Mouse (Mus musculus) stomach, postnatal 0 days (tissue): ENCODE measurements around the gene Dok3. TPM values are rescaled to one million over a fixed set of nuclear protein-coding genes. Genes with fewer than 3 reads are reported as not detected.

Experiments used
- ATAC-seq: fragments of 200-750 bp; cut with Nextera tagmentation; 2 replicates; pipeline ENCODE4 v1.8.0; 2017; ENCODE audit not compliant: low FRiP score, low TSS enrichment
- DNase-seq: peaks from one replicate; pipeline ENCODE4 v3.0.0-alpha.2; 2016; ENCODE audit warnings: low spot score
- H3K27ac ChIP-seq: fragments of 300-500 bp; sonication (generic); replicated peaks from 2 replicates; pipeline ENCODE4 v1.5.1; 2014; ENCODE audit warnings: mild to moderate bottlenecking, control low read depth
- H3K27me3 ChIP-seq: fragments of 300-500 bp; sonication (generic); 2 replicates; pipeline ENCODE4 v1.6.1; 2014; ENCODE audit warnings: low read length; ENCODE audit not compliant: control insufficient read depth, insufficient read depth
- H3K36me3 ChIP-seq: fragments of 300-500 bp; sonication (generic); 2 replicates; pipeline ENCODE4 v1.6.1; 2014; ENCODE audit warnings: low read length, mixed read lengths; ENCODE audit not compliant: control insufficient read depth, insufficient read depth
- H3K4me1 ChIP-seq: fragments of 300-500 bp; sonication (generic); replicated peaks from 2 replicates; pipeline ENCODE4 v1.6.1; 2014; ENCODE audit warnings: antibody characterized with exemption; ENCODE audit not compliant: control insufficient read depth, insufficient read depth
- H3K4me2 ChIP-seq: fragments of 300-500 bp; sonication (generic); replicated peaks from 2 replicates; pipeline ENCODE4 v1.6.1; 2014; ENCODE audit warnings: low read depth, mild to moderate bottlenecking, control low read depth, moderate library complexity
- H3K4me3 ChIP-seq: fragments of 300-500 bp; sonication (generic); 2 replicates; pipeline ENCODE4 v1.5.1; 2014; ENCODE audit warnings: low read depth, low read length, control low read depth
- H3K9ac ChIP-seq: fragments of 300-500 bp; sonication (generic); 2 replicates; pipeline ENCODE4 v1.6.1; 2014; ENCODE audit warnings: mild to moderate bottlenecking, low read length, control low read depth, mixed read lengths
- H3K9me3 ChIP-seq: fragments of 300-500 bp; sonication (generic); 2 replicates; pipeline ENCODE4 v1.6.1; 2016; ENCODE audit warnings: low read length; ENCODE audit not compliant: control insufficient read depth
- CTCF ChIP-seq: IDR thresholded peaks from 2 replicates; pipeline ENCODE4 v1.5.1; 2016; ENCODE audit warnings: antibody characterized with exemption, low read depth, mild to moderate bottlenecking, moderate library complexity
- EP300 ChIP-seq: optimal IDR thresholded peaks from 2 replicates; pipeline ENCODE3; 2016; ENCODE audit warnings: antibody characterized with exemption
- WGBS: fragments of 180-500 bp; shearing (Covaris S2); extraction: QIAGEN DNeasy Blood & Tissue Kit; methylation state at CpG from one replicate; pipeline ENCODE4 v1.1.7; 2014; 5-methylcytosine and 5-hydroxymethylcytosine counted together
- polyA plus RNA-seq: library from polyadenylated mRNA; unstranded; fragments of >200 nt; fragmentation: Nextera tagmentation; extraction: Ambion mirVana; gene quantifications from 2 replicates; pipeline ENCODE4 v1.2.1, GENCODE M21; 2015

The Dok3 gene
- polyA plus RNA-seq, 1 experiment from 2014 or later = 1.3 TPM

DNA sequence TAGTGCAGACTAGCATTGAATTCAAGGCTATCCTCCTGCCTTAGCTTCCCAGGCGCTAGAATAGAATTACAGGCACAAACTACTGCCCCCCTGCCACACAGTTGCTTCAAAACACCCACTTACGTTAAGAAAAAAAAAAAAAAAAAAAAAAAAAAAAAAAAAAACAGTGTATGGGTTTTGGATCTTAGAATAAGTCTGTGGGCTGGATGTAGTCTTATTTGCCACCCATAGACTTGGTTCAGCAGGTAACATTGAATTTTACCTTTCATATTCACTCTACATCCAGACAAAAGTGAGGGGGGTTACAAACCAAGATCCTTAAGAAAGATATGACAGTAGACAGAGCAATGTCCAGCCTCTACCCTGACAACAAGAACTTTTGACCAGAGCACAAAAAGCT, 38.9 kb upstream of the Dok3 start:
- Histone ChIP-seq H3K36me3 (no peaks in the 10 kb centered on the region; the same call in 1 of the 2 replicates), H3K4me2 (no peak overlapping the region), H3K9ac (no peak overlapping the region), H3K4me1 (peaks cover 4% of the 10 kb centered on the region; the same call in 1 of the 2 replicates), H3K27ac (no peak overlapping the region), H3K27me3 (no peaks in the 10 kb centered on the region), H3K4me3 (no peak overlapping the region), H3K9me3 (no peaks in the 10 kb centered on the region)
- TF ChIP-seq CTCF = no peak
- TF ChIP-seq EP300 = no peak
- WGBS = 86% methylated on average over 2 of the region's 2 CpGs
- no peak for ATAC-seq
- DNase-seq = no peak

DNA sequence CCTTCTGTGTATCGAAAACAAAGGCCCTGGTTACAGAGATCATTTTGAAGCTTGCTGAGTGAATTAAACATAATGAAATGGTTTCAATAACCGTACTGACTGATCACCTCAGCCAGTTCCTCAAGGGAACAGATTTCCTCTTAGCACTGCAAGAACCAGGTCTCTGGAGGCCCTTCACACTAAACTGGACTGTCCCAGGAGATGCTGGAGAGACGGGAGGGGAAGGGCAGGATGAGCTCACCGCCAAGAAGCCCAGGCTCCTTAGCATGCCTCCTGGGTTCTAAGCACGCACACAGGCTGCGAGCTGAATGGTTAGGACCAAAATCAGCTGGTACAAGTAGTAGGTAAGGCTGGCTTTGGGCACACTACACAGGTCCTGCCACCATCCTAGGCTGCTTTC, 37.9 kb upstream of the Dok3 start:
- Histone ChIP-seq H3K9ac (no peak overlapping the region), H3K36me3 (no peaks in the 10 kb centered on the region; the same call in 1 of the 2 replicates), H3K4me3 (no peak overlapping the region), H3K27ac (no peak overlapping the region), H3K4me1 (peaks cover 4% of the 10 kb centered on the region; the same call in 1 of the 2 replicates), H3K27me3 (no peaks in the 10 kb centered on the region), H3K4me2 (no peak overlapping the region), H3K9me3 (no peaks in the 10 kb centered on the region)
- DNase-seq (no peak), ATAC-seq (no peak)
- WGBS = 81% methylated on average over 6 of the region's 6 CpGs
- TF ChIP-seq EP300 (no peak), CTCF (no peak)

DNA sequence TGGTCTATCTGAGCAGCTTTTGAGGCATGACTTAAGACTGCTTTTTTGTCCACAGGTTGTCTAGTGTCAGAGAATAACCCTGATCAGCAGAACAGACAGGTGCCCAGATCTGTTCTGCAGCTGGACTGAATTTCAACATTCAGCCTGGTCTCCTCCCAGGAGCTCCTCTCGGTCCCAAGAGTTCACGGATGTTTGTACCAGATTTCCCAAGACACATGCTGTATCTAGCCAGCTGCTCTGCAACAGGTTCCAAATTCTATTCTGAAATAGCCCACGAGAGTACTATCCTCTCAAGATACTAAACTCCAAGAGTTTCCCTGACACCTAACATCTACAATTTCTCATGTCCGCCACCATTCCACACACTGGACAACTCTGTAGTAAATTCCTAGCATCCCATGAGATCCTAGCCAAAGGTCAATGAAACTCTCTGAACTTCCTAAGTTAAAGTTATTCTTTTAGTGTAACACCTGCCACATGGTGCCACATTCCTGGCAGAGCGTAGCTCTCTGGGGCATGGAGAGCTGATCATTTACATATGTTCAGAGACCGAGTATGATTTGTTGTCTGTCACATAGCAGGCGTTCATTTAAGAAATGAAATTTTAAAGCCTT, 34.3 kb upstream of the Dok3 start:
- H3K4me3 ChIP-seq = no peak overlapping the region
- TF ChIP-seq CTCF (no peak), EP300 (no peak)
- 75% methylated on average over 7 of the region's 7 CpGs for WGBS
- no peak overlapping the region for H3K9ac ChIP-seq
- no peaks in the 10 kb centered on the region for H3K9me3 ChIP-seq
- H3K27ac ChIP-seq = no peak overlapping the region
- no peaks in the 10 kb centered on the region for H3K27me3 ChIP-seq
- no peak for ATAC-seq
- DNase-seq = no peak
- no peak overlapping the region for H3K4me2 ChIP-seq
- H3K4me1 ChIP-seq = no peaks in the 10 kb centered on the region
- H3K36me3 ChIP-seq = no peaks in the 10 kb centered on the region; the same call in 1 of the 2 replicates

DNA sequence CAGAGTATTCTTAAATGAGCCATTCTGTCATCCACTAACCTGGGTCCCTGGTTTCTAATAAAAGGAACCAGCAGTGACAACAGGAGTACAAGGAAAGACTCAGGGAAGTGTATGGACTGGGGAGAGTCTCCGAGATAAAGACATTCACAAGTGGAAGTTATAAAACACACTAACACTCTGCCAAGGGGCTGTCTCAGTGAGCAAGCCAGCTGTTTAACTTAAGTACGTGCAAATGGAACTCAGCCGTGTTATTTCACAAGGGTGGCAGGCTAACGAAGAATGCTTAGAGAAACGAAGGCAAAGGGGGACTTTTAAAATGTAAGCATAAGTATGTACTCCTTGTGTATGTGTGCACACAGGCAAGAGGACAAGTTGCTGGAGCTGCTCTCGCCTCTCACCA, 28.4 kb upstream of the Dok3 start:
- H3K36me3 ChIP-seq = peaks cover 19% of the 10 kb centered on the region; the same call in 1 of the 2 replicates
- WGBS = 72% methylated on average over 6 of the region's 6 CpGs
- no peak overlapping the region for H3K27ac ChIP-seq
- DNase-seq = no peak
- no peak overlapping the region for H3K4me3 ChIP-seq
- H3K4me1 ChIP-seq = no peaks in the 10 kb centered on the region
- H3K9ac ChIP-seq = no peak overlapping the region
- H3K9me3 ChIP-seq = no peaks in the 10 kb centered on the region
- H3K27me3 ChIP-seq = no peaks in the 10 kb centered on the region
- no peak overlapping the region for H3K4me2 ChIP-seq
- TF ChIP-seq CTCF (no peak), EP300 (no peak)
- no peak for ATAC-seq

DNA sequence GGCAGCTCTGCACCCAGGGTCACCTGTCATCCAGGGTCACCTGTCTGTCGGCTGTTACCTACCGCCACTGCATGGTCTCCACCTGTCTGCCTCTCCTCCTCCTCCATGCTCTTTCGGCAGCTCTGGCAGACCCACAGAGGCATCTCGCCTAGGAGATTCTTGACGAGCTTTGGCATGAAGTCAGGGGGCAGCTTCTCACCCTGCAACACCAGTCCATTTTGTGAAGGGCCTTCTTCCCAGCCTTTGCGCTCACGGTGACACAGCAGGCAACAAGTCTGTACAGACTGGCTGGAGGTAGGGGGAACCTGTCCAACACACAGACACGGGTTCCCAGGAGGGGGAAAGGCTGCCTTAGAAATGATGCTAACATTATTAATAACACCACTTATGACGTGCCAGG, 26.8 kb upstream of the Dok3 start:
- Histone ChIP-seq H3K9ac (no peak overlapping the region), H3K9me3 (no peaks in the 10 kb centered on the region), H3K36me3 (peaks cover 21% of the 10 kb centered on the region; the same call in 1 of the 2 replicates), H3K27ac (no peak overlapping the region), H3K27me3 (no peaks in the 10 kb centered on the region), H3K4me1 (no peaks in the 10 kb centered on the region), H3K4me2 (no peak overlapping the region), H3K4me3 (no peak overlapping the region)
- TF ChIP-seq EP300 = no peak
- TF ChIP-seq CTCF = no peak
- no peak for DNase-seq
- no peak for ATAC-seq
- WGBS = 84% methylated on average over 9 of the region's 9 CpGs

DNA sequence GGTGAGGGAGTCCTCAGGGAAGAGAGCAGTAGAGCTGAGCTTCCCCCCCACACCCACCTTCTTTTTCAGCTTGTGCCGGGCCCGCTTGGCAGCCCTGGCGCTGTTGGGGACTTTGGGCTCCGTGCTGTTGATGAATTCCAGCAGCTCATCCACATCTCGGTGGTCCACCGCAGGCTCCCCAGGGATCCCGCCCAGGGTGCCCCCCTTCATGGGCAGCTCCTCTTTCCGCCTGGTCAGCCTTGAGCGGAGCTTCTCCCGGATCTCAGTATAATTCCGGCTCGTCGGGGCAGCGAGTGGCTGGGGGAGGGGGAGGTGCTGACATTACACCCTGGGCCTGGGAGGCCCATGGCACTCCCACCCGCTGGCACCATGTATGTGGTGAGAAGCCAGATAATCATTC, 20.0 kb upstream of the Dok3 start:
- ATAC-seq (peak; percentile 28; the same call in 1 of the 2 replicates), DNase-seq (no peak)
- Histone ChIP-seq H3K9ac (no peak overlapping the region), H3K27ac (no peak overlapping the region), H3K4me1 (no peaks in the 10 kb centered on the region), H3K9me3 (no peaks in the 10 kb centered on the region), H3K27me3 (no peaks in the 10 kb centered on the region), H3K4me3 (no peak overlapping the region), H3K4me2 (no peak overlapping the region), H3K36me3 (peaks cover 27% of the 10 kb centered on the region; the same call in 1 of the 2 replicates)
- 93% methylated on average over 15 of the region's 15 CpGs for WGBS
- TF ChIP-seq EP300 = no peak
- TF ChIP-seq CTCF = no peak
